Mouse (Mus musculus): Measurements from ENCODE around the gene Nrp2.

DNA sequence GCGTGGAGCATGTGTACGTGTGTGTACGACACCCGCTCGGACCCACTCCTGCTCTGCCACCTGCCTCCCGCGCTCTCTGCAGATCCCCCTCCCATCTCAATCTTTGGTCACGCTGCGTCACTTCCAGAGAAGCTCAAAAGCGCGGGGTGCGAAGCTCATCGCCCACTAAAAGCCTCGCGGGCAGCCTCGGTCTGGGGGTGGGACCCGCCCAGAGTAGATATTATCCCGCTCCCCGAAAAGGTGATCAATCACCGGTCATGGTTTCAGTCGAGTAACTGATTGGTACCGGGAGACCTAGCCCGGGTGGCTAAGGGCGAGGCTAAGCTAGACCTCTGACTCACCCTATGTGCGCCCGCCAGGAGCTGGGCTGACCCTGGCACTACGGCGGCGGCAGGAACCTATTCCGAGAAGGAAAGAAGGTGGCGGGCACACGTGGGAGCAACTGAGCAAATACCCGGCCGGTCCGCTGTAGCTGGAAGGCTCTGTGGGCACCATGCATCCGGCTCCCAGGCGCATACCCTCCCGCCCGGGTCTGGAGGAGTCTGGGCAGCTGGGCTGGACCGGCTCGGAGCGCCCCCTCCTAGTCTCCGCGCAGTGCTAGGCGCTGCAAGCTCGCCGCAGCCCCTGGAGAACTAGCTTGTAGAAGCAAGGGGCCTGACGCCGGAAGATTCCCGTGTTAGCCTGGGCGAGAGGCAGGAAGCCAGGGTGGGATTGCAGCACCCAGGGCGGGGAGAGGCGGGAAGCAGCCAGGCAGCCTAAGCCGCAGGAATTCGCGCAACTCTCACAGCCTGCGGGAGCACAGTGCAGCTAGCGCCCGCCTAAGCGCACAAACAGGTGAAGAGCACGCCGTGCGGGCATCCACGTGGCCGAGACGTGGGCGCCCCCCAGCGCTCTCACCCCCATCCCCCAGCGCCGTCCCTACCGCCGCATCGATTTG lies 3.3 kb downstream of the Nrp2 start:
- TF ChIP-seq POLR2A (IDR thresholded peaks at IDR 0.05; ENCODE audit: low read depth, low read length): no peak
- TF ChIP-seq CTCF (conservative IDR thresholded peaks at IDR 0.05; ENCODE audit: insufficient read depth, insufficient read length, low read depth, low read length): no peak

All from kidney, adult 2 months (tissue).